Mouse (Mus musculus): Measurements from ENCODE around the gene Zfp618. TPM values are rescaled to one million over a fixed set of nuclear protein-coding genes. Genes with fewer than 3 reads are reported as not detected.

The Zfp618 gene
- polyA plus RNA-seq, 1 experiment from 2014 or later, result 27.3 TPM

DNA sequence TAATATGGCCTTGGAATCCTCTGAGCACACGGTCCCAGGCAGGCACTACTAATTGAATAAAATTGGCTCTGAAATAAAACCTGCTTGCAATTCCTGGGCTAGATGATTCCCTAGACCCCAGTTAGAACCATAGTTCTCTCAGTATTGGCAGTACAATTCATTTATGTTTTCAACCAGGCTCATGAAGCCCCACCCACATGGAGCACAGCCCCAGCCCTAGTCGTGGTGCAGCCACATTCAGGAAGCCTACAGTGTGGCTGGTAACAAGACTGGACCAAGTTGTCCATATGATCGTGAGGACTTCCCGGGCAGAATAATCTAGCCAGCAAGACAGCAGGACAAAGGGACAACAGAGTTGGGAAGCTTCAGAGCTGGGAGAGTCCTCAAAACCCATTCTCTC, 85.6 kb downstream of the Zfp618 start:
- no peaks in the 10 kb centered on the region for H3K9me3 ChIP-seq (replicated peaks; ENCODE audit: control insufficient read depth, low read length)
- no peak overlapping the region for H3K9ac ChIP-seq (replicated peaks; ENCODE audit: low read length)
- no peak overlapping the region for H3K27ac ChIP-seq (replicated peaks; ENCODE audit: low read depth, low read length)
- H3K4me2 ChIP-seq (ENCODE audit: low read depth, low read length), result no peak overlapping the region
- DNase-seq (ENCODE audit: low spot score), result no peak
- 77% methylated on average over 4 of the region's 4 CpGs for WGBS
- no peak overlapping the region for H3K4me3 ChIP-seq (ENCODE audit: low read depth, low read length)
- H3K4me1 ChIP-seq (ENCODE audit: control insufficient read depth, insufficient read depth, low read length), result no peaks in the 10 kb centered on the region; the same call in 1 of the 2 replicates
- no peaks in the 10 kb centered on the region for H3K27me3 ChIP-seq (ENCODE audit: control insufficient read depth, insufficient read depth, low read length)
- H3K36me3 ChIP-seq (replicated peaks; ENCODE audit: control insufficient read depth, insufficient read depth, low read depth, low read length), result no peaks in the 10 kb centered on the region
- ATAC-seq (replicated peaks; ENCODE audit: insufficient number of reproducible peaks, low FRiP score, low TSS enrichment, low read depth), result no peak

DNA sequence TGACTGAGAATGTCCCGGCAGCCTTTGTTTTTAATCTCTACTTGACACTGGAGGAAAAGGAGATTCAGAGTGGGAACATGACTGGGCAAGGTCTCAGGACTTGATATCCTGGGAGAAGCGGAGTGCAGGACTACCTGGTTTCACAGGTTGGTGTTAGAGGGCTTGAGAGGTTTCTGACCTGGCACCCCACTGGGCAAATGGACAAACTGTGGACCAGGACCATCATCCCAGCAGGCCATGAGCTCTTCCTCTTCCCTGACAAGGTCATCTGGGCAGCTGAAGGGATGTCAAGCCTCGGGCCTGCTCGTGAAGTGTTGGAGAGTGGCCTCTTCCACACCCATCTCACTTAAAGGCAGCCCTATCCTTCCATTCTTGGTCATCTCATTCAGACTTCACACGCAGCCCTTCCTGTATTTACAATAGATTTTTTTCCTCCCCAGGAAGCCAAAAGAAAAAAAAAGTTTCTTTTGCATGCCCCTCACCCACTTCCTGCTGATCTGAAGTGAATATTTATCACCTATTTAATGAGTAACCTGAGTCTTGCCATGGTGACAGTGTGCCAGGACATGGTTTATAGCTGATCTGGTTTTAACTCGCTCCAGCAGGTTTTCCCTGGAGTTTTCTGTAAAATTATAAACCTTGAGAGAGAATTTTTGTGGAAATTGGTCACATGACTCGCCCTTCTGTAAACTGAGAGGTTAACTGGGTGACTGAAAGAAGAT, 86.7 kb downstream of the Zfp618 start:
- Histone ChIP-seq H3K4me1 (ENCODE audit: control insufficient read depth, insufficient read depth, low read length) (no peaks in the 10 kb centered on the region; the same call in 1 of the 2 replicates), H3K27ac (replicated peaks; ENCODE audit: low read depth, low read length) (no peak overlapping the region), H3K9me3 (replicated peaks; ENCODE audit: control insufficient read depth, low read length) (no peaks in the 10 kb centered on the region), H3K9ac (replicated peaks; ENCODE audit: low read length) (no peak overlapping the region), H3K36me3 (replicated peaks; ENCODE audit: control insufficient read depth, insufficient read depth, low read depth, low read length) (no peaks in the 10 kb centered on the region), H3K4me2 (ENCODE audit: low read depth, low read length) (no peak overlapping the region), H3K27me3 (ENCODE audit: control insufficient read depth, insufficient read depth, low read length) (no peaks in the 10 kb centered on the region), H3K4me3 (ENCODE audit: low read depth, low read length) (no peak overlapping the region)
- DNase-seq (ENCODE audit: low spot score) (no peak), ATAC-seq (replicated peaks; ENCODE audit: insufficient number of reproducible peaks, low FRiP score, low TSS enrichment, low read depth) (no peak)
- whole genome bisulfite sequencing, result 56% methylated on average over 7 of the region's 7 CpGs

DNA sequence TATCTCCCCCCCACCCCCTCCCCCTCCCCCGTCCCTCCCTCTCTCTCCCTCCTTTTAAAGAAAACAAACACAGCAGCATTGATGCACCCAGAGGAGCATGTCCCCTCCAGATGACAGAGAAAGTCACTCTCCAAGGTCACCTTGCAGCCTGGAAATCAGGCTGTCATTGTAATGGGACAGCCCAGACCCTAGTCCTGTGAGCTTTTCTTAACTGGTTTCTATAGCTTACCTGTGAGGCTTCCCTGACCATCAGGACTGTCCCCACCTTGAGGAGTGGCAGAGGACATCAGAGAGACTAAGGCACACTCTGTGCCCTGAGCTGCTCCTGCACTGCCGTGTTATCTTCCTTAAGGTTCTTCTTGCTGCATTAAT, 87.3 kb downstream of the Zfp618 start:
- Histone ChIP-seq H3K27me3 (ENCODE audit: control insufficient read depth, insufficient read depth, low read length) (no peaks in the 10 kb centered on the region), H3K9ac (replicated peaks; ENCODE audit: low read length) (no peak overlapping the region), H3K4me1 (ENCODE audit: control insufficient read depth, insufficient read depth, low read length) (no peaks in the 10 kb centered on the region; the same call in 1 of the 2 replicates), H3K9me3 (replicated peaks; ENCODE audit: control insufficient read depth, low read length) (no peaks in the 10 kb centered on the region), H3K4me2 (ENCODE audit: low read depth, low read length) (no peak overlapping the region), H3K27ac (replicated peaks; ENCODE audit: low read depth, low read length) (no peak overlapping the region), H3K4me3 (ENCODE audit: low read depth, low read length) (no peak overlapping the region), H3K36me3 (replicated peaks; ENCODE audit: control insufficient read depth, insufficient read depth, low read depth, low read length) (no peaks in the 10 kb centered on the region)
- ATAC-seq (replicated peaks; ENCODE audit: insufficient number of reproducible peaks, low FRiP score, low TSS enrichment, low read depth) (0 out of 2 replicates have a peak, but pooled peaks have one; percentile 19), DNase-seq (ENCODE audit: low spot score) (no peak)
- 47% methylated on average over 2 of the region's 2 CpGs for WGBS

DNA sequence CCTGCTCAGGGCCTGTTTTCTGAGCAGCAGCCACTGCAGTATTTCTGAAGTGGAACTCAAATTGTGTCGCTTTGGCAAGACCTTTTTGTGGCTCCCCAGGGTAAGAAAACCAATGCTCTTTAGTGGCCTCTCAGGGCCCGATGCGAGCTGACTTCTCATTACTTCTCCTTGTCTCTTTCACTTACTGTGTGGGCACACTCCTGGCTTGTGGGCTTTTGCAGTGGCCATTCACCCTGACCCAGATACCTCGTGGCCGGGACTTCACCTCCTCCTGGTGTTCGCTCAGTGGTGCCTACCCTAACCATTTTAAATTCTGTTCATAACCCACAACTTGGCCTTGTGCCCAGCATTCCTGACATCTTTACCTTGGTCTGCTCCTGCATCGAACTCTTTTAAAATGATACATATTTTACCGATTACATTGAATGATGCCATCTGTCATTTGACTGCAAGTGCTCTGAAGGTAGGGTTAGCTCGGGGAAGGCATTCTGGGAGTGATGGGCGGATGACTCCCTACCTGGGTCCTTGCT, 89.9 kb downstream of the Zfp618 start:
- Histone ChIP-seq H3K4me1 (ENCODE audit: control insufficient read depth, insufficient read depth, low read length) (no peaks in the 10 kb centered on the region; the same call in 1 of the 2 replicates), H3K4me3 (ENCODE audit: low read depth, low read length) (no peak overlapping the region), H3K4me2 (ENCODE audit: low read depth, low read length) (no peak overlapping the region), H3K9ac (replicated peaks; ENCODE audit: low read length) (no peak overlapping the region), H3K9me3 (replicated peaks; ENCODE audit: control insufficient read depth, low read length) (no peaks in the 10 kb centered on the region), H3K27ac (replicated peaks; ENCODE audit: low read depth, low read length) (no peak overlapping the region), H3K27me3 (ENCODE audit: control insufficient read depth, insufficient read depth, low read length) (no peaks in the 10 kb centered on the region), H3K36me3 (replicated peaks; ENCODE audit: control insufficient read depth, insufficient read depth, low read depth, low read length) (no peaks in the 10 kb centered on the region)
- ATAC-seq (replicated peaks; ENCODE audit: insufficient number of reproducible peaks, low FRiP score, low TSS enrichment, low read depth) (no peak), DNase-seq (ENCODE audit: low spot score) (no peak)
- 83% methylated on average over 10 of the region's 10 CpGs for WGBS

DNA sequence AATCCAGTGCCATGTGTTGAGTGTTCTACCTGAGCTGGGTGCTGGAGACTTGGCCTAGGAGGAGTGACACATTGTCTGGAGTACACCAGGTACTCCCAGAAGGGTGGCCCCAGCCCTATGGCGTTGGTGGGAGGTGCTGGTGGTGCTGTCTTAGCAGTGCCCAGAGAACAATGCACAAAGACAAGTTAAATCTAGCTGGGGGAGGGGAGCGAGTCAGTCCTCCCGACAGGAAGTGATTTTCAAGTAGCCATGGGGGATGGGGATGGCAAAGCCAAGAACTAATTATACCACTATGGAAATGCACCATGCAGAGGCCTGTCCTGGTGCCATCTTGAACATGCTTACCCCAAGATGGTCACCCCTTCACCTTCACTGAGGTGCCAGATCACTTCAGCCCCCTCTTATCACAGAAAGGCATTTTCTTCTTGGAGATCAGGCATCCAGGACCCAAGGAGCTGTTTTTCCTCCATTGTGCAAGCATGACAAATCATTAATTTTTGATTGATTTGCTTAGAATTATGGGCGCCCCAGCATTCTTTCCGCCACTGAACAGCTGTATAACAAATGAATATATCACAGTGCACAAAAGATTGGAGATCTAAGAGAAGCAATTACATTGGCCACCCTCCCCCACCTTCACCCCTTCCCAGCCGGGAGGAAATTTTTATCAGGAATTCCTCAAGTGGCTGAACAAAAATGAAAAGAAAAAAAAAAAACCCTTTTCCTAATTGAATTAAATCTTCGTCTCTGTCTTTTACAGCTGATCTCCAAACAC, 91.5 kb downstream of the Zfp618 start:
- H3K4me2 ChIP-seq (ENCODE audit: low read depth, low read length), result no peak overlapping the region
- WGBS, result 34% methylated on average over 7 of the region's 7 CpGs
- no peak overlapping the region for H3K27ac ChIP-seq (replicated peaks; ENCODE audit: low read depth, low read length)

DNA sequence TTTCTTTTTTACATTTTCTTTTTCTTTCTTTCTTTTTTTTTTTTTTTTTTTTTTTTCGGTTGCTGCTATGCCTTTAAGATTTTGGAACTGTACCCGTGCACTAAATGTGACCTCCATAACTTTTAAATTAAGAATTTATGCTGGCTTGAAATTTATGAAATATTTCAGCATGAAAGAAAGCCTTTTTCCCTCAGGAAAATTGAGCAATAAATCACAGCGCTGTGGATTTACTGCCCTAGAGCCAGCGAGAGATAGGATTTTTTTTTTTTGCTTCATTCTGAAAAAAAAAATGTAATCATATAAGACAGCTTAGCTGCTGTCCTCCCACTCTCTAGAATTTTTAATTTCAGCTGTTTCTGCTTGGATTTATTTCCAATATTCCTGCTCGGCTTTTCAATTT, 92.2 kb downstream of the Zfp618 start:
- Histone ChIP-seq H3K36me3 (replicated peaks; ENCODE audit: control insufficient read depth, insufficient read depth, low read depth, low read length) (no peaks in the 10 kb centered on the region), H3K27me3 (ENCODE audit: control insufficient read depth, insufficient read depth, low read length) (no peaks in the 10 kb centered on the region), H3K9me3 (replicated peaks; ENCODE audit: control insufficient read depth, low read length) (no peaks in the 10 kb centered on the region), H3K4me3 (ENCODE audit: low read depth, low read length) (no peak overlapping the region), H3K9ac (replicated peaks; ENCODE audit: low read length) (no peak overlapping the region), H3K27ac (replicated peaks; ENCODE audit: low read depth, low read length) (no peak overlapping the region), H3K4me1 (ENCODE audit: control insufficient read depth, insufficient read depth, low read length) (no peaks in the 10 kb centered on the region; the same call in 1 of the 2 replicates), H3K4me2 (ENCODE audit: low read depth, low read length) (no peak overlapping the region)
- 73% methylated on average over 5 of the region's 5 CpGs for WGBS
- ATAC-seq (replicated peaks; ENCODE audit: insufficient number of reproducible peaks, low FRiP score, low TSS enrichment, low read depth), result no peak
- DNase-seq (ENCODE audit: low spot score), result no peak

More for the DNA sequence above, 91.5 kb downstream of the Zfp618 start:
- Histone ChIP-seq H3K9me3 (replicated peaks; ENCODE audit: control insufficient read depth, low read length) (no peaks in the 10 kb centered on the region), H3K4me3 (ENCODE audit: low read depth, low read length) (no peak overlapping the region), H3K27me3 (ENCODE audit: control insufficient read depth, insufficient read depth, low read length) (no peaks in the 10 kb centered on the region), H3K36me3 (replicated peaks; ENCODE audit: control insufficient read depth, insufficient read depth, low read depth, low read length) (no peaks in the 10 kb centered on the region), H3K4me1 (ENCODE audit: control insufficient read depth, insufficient read depth, low read length) (no peaks in the 10 kb centered on the region; the same call in 1 of the 2 replicates), H3K9ac (replicated peaks; ENCODE audit: low read length) (no peak overlapping the region)
- DNase-seq (ENCODE audit: low spot score) (peak; percentile 45), ATAC-seq (replicated peaks; ENCODE audit: insufficient number of reproducible peaks, low FRiP score, low TSS enrichment, low read depth) (peak; percentile 77)

DNA sequence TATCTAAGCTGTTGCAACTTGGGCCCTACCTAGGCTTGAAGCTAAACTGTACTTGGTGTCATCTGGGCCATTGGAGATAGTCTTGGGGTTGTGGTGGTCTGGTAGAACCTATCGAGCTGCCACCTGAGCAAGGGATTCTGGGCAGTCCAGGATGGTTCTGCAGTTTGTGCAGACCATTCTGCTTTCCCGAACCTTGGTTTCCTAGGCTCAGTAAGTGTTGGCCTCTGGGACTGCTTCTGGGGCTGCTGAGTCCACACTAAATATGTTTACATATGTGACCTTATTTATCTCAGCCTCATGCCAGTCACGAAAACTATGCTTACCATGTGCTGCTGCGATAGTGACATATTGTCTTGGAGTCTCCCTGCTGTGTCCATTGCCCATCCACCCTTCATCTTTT, 93.3 kb downstream of the Zfp618 start:
- Histone ChIP-seq H3K9me3 (replicated peaks; ENCODE audit: control insufficient read depth, low read length) (no peaks in the 10 kb centered on the region), H3K4me1 (ENCODE audit: control insufficient read depth, insufficient read depth, low read length) (no peaks in the 10 kb centered on the region; the same call in 1 of the 2 replicates), H3K27ac (replicated peaks; ENCODE audit: low read depth, low read length) (no peak overlapping the region), H3K27me3 (ENCODE audit: control insufficient read depth, insufficient read depth, low read length) (no peaks in the 10 kb centered on the region), H3K4me3 (ENCODE audit: low read depth, low read length) (no peak overlapping the region), H3K4me2 (ENCODE audit: low read depth, low read length) (no peak overlapping the region), H3K9ac (replicated peaks; ENCODE audit: low read length) (no peak overlapping the region), H3K36me3 (replicated peaks; ENCODE audit: control insufficient read depth, insufficient read depth, low read depth, low read length) (no peaks in the 10 kb centered on the region)
- WGBS, result 95% methylated on average over 4 of the region's 4 CpGs
- no peak for ATAC-seq (replicated peaks; ENCODE audit: insufficient number of reproducible peaks, low FRiP score, low TSS enrichment, low read depth)
- DNase-seq (ENCODE audit: low spot score), result no peak

DNA sequence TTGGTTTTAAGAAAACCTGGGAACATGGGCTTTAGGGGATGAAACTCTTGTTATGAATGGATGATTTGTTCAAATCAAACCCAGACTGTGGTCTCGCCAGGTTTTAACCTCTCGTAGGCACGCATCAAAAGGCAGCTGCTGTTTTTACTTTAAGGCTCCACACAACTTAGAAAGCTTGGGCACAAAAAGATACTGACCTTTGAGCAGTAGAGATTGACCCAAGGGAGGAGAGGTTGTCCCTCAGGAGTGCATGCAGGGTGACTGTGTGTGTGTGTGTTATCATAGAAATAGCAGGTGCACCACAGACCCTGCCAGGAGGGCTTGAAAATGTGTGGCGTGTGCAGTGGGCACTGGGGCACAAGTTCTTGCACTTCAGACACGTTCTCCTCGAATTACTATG, 95.0 kb downstream of the Zfp618 start:
- Histone ChIP-seq H3K4me3 (ENCODE audit: low read depth, low read length) (no peak overlapping the region), H3K27ac (replicated peaks; ENCODE audit: low read depth, low read length) (no peak overlapping the region), H3K4me1 (ENCODE audit: control insufficient read depth, insufficient read depth, low read length) (no peaks in the 10 kb centered on the region; the same call in 1 of the 2 replicates), H3K27me3 (ENCODE audit: control insufficient read depth, insufficient read depth, low read length) (no peaks in the 10 kb centered on the region), H3K9me3 (replicated peaks; ENCODE audit: control insufficient read depth, low read length) (no peaks in the 10 kb centered on the region), H3K36me3 (replicated peaks; ENCODE audit: control insufficient read depth, insufficient read depth, low read depth, low read length) (no peaks in the 10 kb centered on the region), H3K9ac (replicated peaks; ENCODE audit: low read length) (no peak overlapping the region), H3K4me2 (ENCODE audit: low read depth, low read length) (no peak overlapping the region)
- ATAC-seq (replicated peaks; ENCODE audit: insufficient number of reproducible peaks, low FRiP score, low TSS enrichment, low read depth) (no peak), DNase-seq (ENCODE audit: low spot score) (no peak)
- WGBS, result 66% methylated on average over 6 of the region's 6 CpGs
